Mouse (Mus musculus) midbrain, postnatal 0 days (tissue): ENCODE data around the gene Sctr. TPM values are rescaled to one million over a fixed set of nuclear protein-coding genes. Genes with fewer than 3 reads are reported as not detected.
A peak's percentile ranks its signal among the peaks of the same experiment; 100 is the strongest.

Source experiments
- ATAC-seq: fragments of 200-750 bp; cut with Nextera tagmentation; 2 replicates; pipeline ENCODE4 v1.8.0; 2017; ENCODE audit warnings: moderate number of reproducible peaks, mild to moderate bottlenecking, moderate TSS enrichment, moderate library complexity; ENCODE audit not compliant: low FRiP score
- DNase-seq: peaks from one replicate; pipeline ENCODE4 v3.0.0-alpha.2; 2015; ENCODE audit warnings: low spot score
- H3K27ac ChIP-seq: fragments of 300-500 bp; sonication (generic); 2 replicates; pipeline ENCODE4 v1.5.1; 2014; ENCODE audit warnings: low read depth, mild to moderate bottlenecking, low read length, mixed read lengths
- H3K27me3 ChIP-seq: fragments of 300-500 bp; sonication (generic); 2 replicates; pipeline ENCODE4 v1.6.1; 2014; ENCODE audit warnings: low read length, control low read depth, mixed read lengths; ENCODE audit not compliant: insufficient read depth
- H3K36me3 ChIP-seq: fragments of 300-500 bp; sonication (generic); 2 replicates; pipeline ENCODE4 v1.6.1; 2014; ENCODE audit warnings: low read length, control low read depth, mixed read lengths; ENCODE audit not compliant: insufficient read depth
- H3K4me1 ChIP-seq: fragments of 300-500 bp; sonication (generic); 2 replicates; pipeline ENCODE4 v1.6.1; 2014; ENCODE audit warnings: mild to moderate bottlenecking, control low read depth, antibody characterized with exemption, low read length, mixed read lengths; ENCODE audit not compliant: insufficient read depth
- H3K4me2 ChIP-seq: fragments of 300-500 bp; sonication (generic); 2 replicates; pipeline ENCODE4 v1.6.1; 2014; ENCODE audit warnings: low read depth, mild to moderate bottlenecking, low read length, mixed read lengths; ENCODE audit not compliant: poor library complexity, severe bottlenecking
- H3K4me3 ChIP-seq: fragments of 300-500 bp; sonication (generic); 2 replicates; pipeline ENCODE4 v1.5.1; 2014; ENCODE audit warnings: low read depth, mild to moderate bottlenecking, low read length, moderate library complexity
- H3K9ac ChIP-seq: fragments of 300-500 bp; sonication (generic); replicated peaks from 2 replicates; pipeline ENCODE4 v1.6.1; 2014; ENCODE audit warnings: mild to moderate bottlenecking, low read length, moderate library complexity, mixed read lengths; ENCODE audit not compliant: poor library complexity, severe bottlenecking
- H3K9me3 ChIP-seq: fragments of 300-500 bp; sonication (generic); 2 replicates; pipeline ENCODE4 v1.6.1; 2016; ENCODE audit warnings: low read length, control low read depth
- CTCF ChIP-seq: IDR thresholded peaks from 2 replicates; pipeline ENCODE4 v1.5.1; 2016; ENCODE audit warnings: antibody characterized with exemption, mild to moderate bottlenecking
- WGBS: fragments of 180-500 bp; shearing (Covaris S2); extraction: QIAGEN DNeasy Blood & Tissue Kit; methylation state at CpG from one replicate; pipeline ENCODE4 v1.1.7; 2014; 5-methylcytosine and 5-hydroxymethylcytosine counted together
- polyA plus RNA-seq: library from polyadenylated mRNA; unstranded; fragments of >200 nt; fragmentation: Nextera tagmentation; extraction: Ambion mirVana; gene quantifications from 2 replicates; pipeline ENCODE4 v1.2.1, GENCODE M21; 2015
- total RNA-seq: library from RNA; depleted of rRNA; stranded (reverse); fragments of >200 nt; gene quantifications from 2 replicates; pipeline ENCODE4 v1.2.3, GENCODE M21; 2014

Gene Sctr
- total and polyA plus RNA-seq, 2 experiments from 2014 or later = 1.00 to 1.6 TPM

- Histone ChIP-seq H3K4me3 (no peak overlapping the region), H3K27ac (no peak overlapping the region), H3K9ac (no peak overlapping the region), H3K4me1 (no peaks in the 10 kb centered on the region), H3K9me3 (no peaks in the 10 kb centered on the region), H3K27me3 (no peaks in the 10 kb centered on the region), H3K36me3 (no peaks in the 10 kb centered on the region), H3K4me2 (no peak overlapping the region)
- DNase-seq (no peak), ATAC-seq (no peak)
- 80% methylated on average over 2 of the region's 2 CpGs for WGBS
- TF ChIP-seq CTCF = no peak
Measured at GRCm38 (mm10) chr1:120033469-120033854, 26.8 kb downstream of the Sctr start.

GRCm38 (mm10) chr1:120034793-120035192 is 28.1 kb downstream of the Sctr start:
- Histone ChIP-seq H3K4me2 (no peak overlapping the region), H3K27me3 (no peaks in the 10 kb centered on the region), H3K27ac (no peak overlapping the region), H3K4me1 (no peaks in the 10 kb centered on the region), H3K9me3 (no peaks in the 10 kb centered on the region), H3K9ac (no peak overlapping the region), H3K36me3 (no peaks in the 10 kb centered on the region), H3K4me3 (no peak overlapping the region)
- ATAC-seq (no peak), DNase-seq (no peak)
- no peak for TF ChIP-seq CTCF
- 67% methylated on average over 1 of the region's 1 CpGs for WGBS

- Histone ChIP-seq H3K9me3 (no peaks in the 10 kb centered on the region), H3K9ac (no peak overlapping the region), H3K4me3 (no peak overlapping the region), H3K36me3 (no peaks in the 10 kb centered on the region), H3K4me1 (no peaks in the 10 kb centered on the region), H3K27me3 (no peaks in the 10 kb centered on the region), H3K4me2 (no peak overlapping the region), H3K27ac (no peak overlapping the region)
- TF ChIP-seq CTCF = no peak
- DNase-seq = no peak
- 75% methylated on average over 7 of the region's 7 CpGs for WGBS
- ATAC-seq = no peak
Measured at GRCm38 (mm10) chr1:120035456-120036034, 28.9 kb downstream of the Sctr start.

DNA sequence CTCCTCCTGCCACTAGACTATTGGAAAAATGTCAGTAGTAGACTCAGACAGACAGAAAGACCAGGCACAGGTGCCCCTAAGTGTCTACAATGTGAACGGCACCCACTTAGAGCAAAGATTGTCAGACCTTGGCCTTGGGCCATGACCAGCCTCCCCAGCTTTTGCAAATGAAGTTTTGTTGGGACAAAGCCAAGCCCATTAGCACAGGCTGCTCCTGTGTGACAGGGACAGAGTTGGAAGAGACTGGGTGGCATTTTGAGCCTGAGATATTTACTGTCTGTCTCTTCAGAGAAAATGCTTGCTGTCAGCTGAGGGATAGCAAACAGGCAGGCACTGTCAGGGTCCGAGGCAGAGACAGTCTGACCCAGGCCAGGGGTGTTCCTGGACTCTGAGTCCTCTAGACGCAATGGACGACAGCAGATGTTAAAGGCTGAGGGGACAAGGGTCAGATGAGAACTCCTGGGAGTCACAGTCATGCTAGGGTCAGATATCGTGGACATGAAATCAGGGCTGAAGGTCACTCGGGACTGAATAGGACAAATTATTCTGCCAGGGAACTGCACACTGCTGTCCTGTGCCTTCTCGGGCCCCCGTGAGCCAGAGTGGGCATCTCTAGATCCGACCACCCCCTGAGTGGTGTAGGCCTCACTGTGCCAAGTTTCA is 30.5 kb downstream of the Sctr start:
- Histone ChIP-seq H3K9me3 (no peaks in the 10 kb centered on the region), H3K27me3 (no peaks in the 10 kb centered on the region), H3K9ac (no peak overlapping the region), H3K4me2 (no peak overlapping the region), H3K36me3 (no peaks in the 10 kb centered on the region), H3K4me3 (no peak overlapping the region), H3K27ac (no peak overlapping the region), H3K4me1 (no peaks in the 10 kb centered on the region)
- TF ChIP-seq CTCF = no peak
- no peak for ATAC-seq
- WGBS = 66% methylated on average over 9 of the region's 9 CpGs
- peak; percentile 45 for DNase-seq

DNA sequence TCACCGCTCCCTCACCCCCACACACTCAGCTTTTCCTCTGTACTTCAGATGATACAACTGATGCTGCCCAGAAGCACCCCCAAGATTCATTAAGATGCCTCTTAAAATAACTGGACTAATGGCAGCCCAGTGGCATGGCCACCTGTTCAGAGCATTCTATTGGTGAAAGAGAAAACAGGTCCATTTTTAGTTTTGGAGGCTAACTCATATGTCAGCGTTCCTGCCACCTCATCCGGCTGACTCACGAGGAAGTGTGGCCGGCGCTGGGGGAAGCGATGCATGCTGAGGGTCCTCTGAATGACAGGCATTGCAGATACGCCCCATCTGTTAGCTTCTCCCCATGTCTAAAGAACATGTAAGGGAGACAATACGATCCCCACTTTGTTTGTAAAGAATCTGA is 31.9 kb downstream of the Sctr start:
- no peak overlapping the region for H3K4me2 ChIP-seq
- DNase-seq (no peak), ATAC-seq (no peak)
- no peaks in the 10 kb centered on the region for H3K4me1 ChIP-seq
- TF ChIP-seq CTCF = no peak
- no peak overlapping the region for H3K9ac ChIP-seq
- no peak overlapping the region for H3K27ac ChIP-seq
- no peaks in the 10 kb centered on the region for H3K27me3 ChIP-seq
- no peaks in the 10 kb centered on the region for H3K9me3 ChIP-seq
- H3K36me3 ChIP-seq = no peaks in the 10 kb centered on the region
- 80% methylated on average over 9 of the region's 9 CpGs for WGBS
- H3K4me3 ChIP-seq = no peak overlapping the region

GRCm38 (mm10) chr1:120042421-120042820 is 35.7 kb downstream of the Sctr start:
- TF ChIP-seq CTCF = no peak
- H3K9ac ChIP-seq = no peak overlapping the region
- no peak overlapping the region for H3K4me2 ChIP-seq
- no peak overlapping the region for H3K27ac ChIP-seq
- H3K4me1 ChIP-seq = no peaks in the 10 kb centered on the region
- H3K4me3 ChIP-seq = no peak overlapping the region
- ATAC-seq (no peak), DNase-seq (no peak)
- no peaks in the 10 kb centered on the region for H3K9me3 ChIP-seq
- WGBS = 70% methylated on average over 8 of the region's 8 CpGs
- no peaks in the 10 kb centered on the region for H3K27me3 ChIP-seq
- no peaks in the 10 kb centered on the region for H3K36me3 ChIP-seq
